ENCODE assay signal across 11 mouse cellular contexts in the genomic region with DNA sequence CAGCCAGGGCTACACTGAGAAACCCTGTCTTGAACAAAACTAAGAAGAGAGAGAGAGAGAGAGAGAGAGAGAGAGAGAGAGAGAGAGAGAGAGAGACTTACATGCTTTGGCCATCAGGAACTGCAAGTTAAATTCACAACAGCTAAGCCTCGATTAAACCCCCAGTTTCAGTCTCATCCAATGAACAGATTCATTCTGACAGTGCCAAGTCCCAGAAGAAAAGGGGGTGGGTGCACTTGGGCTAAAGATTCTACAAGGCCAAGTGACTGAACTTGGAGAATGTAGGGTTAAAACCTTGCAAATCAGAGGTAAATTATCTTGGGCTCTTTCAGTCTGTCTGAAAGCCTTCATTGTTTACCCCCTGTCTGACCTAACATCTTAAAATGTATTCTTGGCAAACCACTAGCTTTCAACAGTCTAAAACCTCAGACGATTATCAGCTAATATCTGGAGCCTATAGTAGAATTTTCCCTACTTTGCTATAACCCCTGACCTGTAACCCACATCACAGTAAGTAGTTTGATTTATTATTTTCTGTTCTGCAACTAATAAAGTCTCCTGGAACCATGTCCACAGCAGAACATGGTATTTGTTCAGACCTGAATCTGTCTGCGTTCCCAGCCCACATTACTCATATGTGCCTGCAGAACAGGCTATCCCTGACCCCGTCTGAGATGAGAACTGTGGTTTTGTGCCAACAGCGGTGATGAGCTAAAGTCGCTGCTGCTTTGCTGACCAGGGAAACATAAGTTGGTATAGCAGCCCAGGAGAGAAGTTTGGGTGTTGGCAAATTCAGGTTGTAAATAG. TPM values are rescaled to one million over a fixed set of nuclear protein-coding genes. Genes with fewer than 3 reads are reported as not detected.
DNase-seq lines count a peak whose midpoint lies in the region; ATAC-seq and TF ChIP-seq lines count a peak whose summit lies in the region.
"Had no signal": no experiment of that assay in that cellular context is flagged by ENCODE, and none has a peak within 500 bp of the region (broad histone marks: within the 10 kb centered on the region; RNA-seq: fewer than 3 reads in every experiment).

No protein-coding gene starts in this region.

- H3K4me2 ChIP-seq in heart, embryonic 11.5 days: no peak overlapping the region
- no peak overlapping the region for H3K4me2 ChIP-seq in neural tube, embryonic 13.5 days
- no peak overlapping the region for H3K4me2 ChIP-seq in neural tube, embryonic 15.5 days
- H3K4me2 ChIP-seq in forebrain, embryonic 15.5 days (replicated peaks): no peak overlapping the region
- peak overlapping the region; percentile 31 for H3K4me2 ChIP-seq in myocyte (ENCODE audit: low read depth)

- H3K36me3 ChIP-seq in heart, embryonic 11.5 days (ENCODE audit: control insufficient read depth, insufficient read depth, low read length): no peaks in the 10 kb centered on the region
- no peaks in the 10 kb centered on the region for H3K36me3 ChIP-seq in neural tube, embryonic 13.5 days
- no peaks in the 10 kb centered on the region for H3K36me3 ChIP-seq in neural tube, embryonic 15.5 days
- no peaks in the 10 kb centered on the region for H3K36me3 ChIP-seq in forebrain, embryonic 15.5 days
- H3K36me3 ChIP-seq in myocyte (ENCODE audit: control insufficient read depth, insufficient read depth): no peaks in the 10 kb centered on the region

- no peak overlapping the region for H3K4me3 ChIP-seq in heart, embryonic 11.5 days (ENCODE audit: low read depth, low read length)
- no peak overlapping the region for H3K4me3 ChIP-seq in neural tube, embryonic 13.5 days
- no peak overlapping the region for H3K4me3 ChIP-seq in neural tube, embryonic 15.5 days (replicated peaks)
- no peak overlapping the region for H3K4me3 ChIP-seq in forebrain, embryonic 15.5 days
- H3K4me3 ChIP-seq in myocyte: no peak overlapping the region
- H3K4me3 ChIP-seq: gastrocnemius, adult 2 months had no signal

- H3K79me2 ChIP-seq in myocyte (ENCODE audit: control insufficient read depth, insufficient read depth): no peaks in the 10 kb centered on the region

- DNase-seq in heart, postnatal 4 days: no peak
- no peak for DNase-seq in right cerebral cortex, adult 2 months (ENCODE audit: low spot score in 2 of 2)
- no peak for DNase-seq in frontal cortex, postnatal 14 days (ENCODE audit: low spot score in 2 of 2)
- DNase-seq: cerebellum, postnatal 14 days; gastrocnemius, adult 2 months; thymus, postnatal 25 days had no signal

- no peak for TF ChIP-seq POLR2A in myocyte (IDR thresholded peaks at IDR 0.05; ENCODE audit: insufficient read length, low read depth)

- H3K4me1 ChIP-seq in heart, embryonic 11.5 days (ENCODE audit: control insufficient read depth, insufficient read depth, low read length): no peaks in the 10 kb centered on the region
- peaks cover 20% of the 10 kb centered on the region for H3K4me1 ChIP-seq in neural tube, embryonic 13.5 days (replicated peaks)
- peaks cover 9% of the 10 kb centered on the region for H3K4me1 ChIP-seq in neural tube, embryonic 15.5 days
- H3K4me1 ChIP-seq in forebrain, embryonic 15.5 days: peaks cover 15% of the 10 kb centered on the region

- no peak for ATAC-seq in heart, embryonic 11.5 days (replicated peaks; ENCODE audit: insufficient number of reproducible peaks, low FRiP score, low TSS enrichment)
- ATAC-seq in neural tube, embryonic 13.5 days (ENCODE audit: low read depth): no peak
- no peak for ATAC-seq in neural tube, embryonic 15.5 days (ENCODE audit: low FRiP score)
- no peak for ATAC-seq in forebrain, embryonic 15.5 days (replicated peaks)

- 0 out of 2 replicates have a peak overlapping the region, but pooled peaks have one; percentile 29 for H3K27ac ChIP-seq in heart, embryonic 11.5 days (ENCODE audit: low read depth, low read length)
- H3K27ac ChIP-seq in neural tube, embryonic 13.5 days (replicated peaks): peak overlapping the region; percentile 4; the same call in 1 of the 2 replicates
- H3K27ac ChIP-seq in neural tube, embryonic 15.5 days (replicated peaks): no peak overlapping the region
- H3K27ac ChIP-seq in forebrain, embryonic 15.5 days (replicated peaks): peak overlapping the region; percentile 57
- H3K27ac ChIP-seq: gastrocnemius, adult 2 months had no signal

- no peak overlapping the region for H3ac ChIP-seq in myocyte (ENCODE audit: control insufficient read depth, insufficient read length)

- WGBS in heart, embryonic 11.5 days (ENCODE audit: insufficient replicate concordance): 54% methylated on average over 6 of the region's 6 CpGs
- 58% methylated on average over 6 of the region's 6 CpGs for WGBS in neural tube, embryonic 13.5 days
- 59% methylated on average over 6 of the region's 6 CpGs for WGBS in neural tube, embryonic 15.5 days
- WGBS in forebrain, embryonic 15.5 days: 27% methylated on average over 6 of the region's 6 CpGs

- H3K9me3 ChIP-seq in heart, embryonic 11.5 days (replicated peaks; ENCODE audit: control insufficient read depth, low read length): no peaks in the 10 kb centered on the region
- H3K9me3 ChIP-seq in neural tube, embryonic 13.5 days: no peaks in the 10 kb centered on the region
- no peaks in the 10 kb centered on the region for H3K9me3 ChIP-seq in neural tube, embryonic 15.5 days (replicated peaks)
- no peaks in the 10 kb centered on the region for H3K9me3 ChIP-seq in forebrain, embryonic 15.5 days

- no peaks in the 10 kb centered on the region for H3K27me3 ChIP-seq in heart, embryonic 11.5 days (ENCODE audit: control insufficient read depth, insufficient read depth, low read length)
- H3K27me3 ChIP-seq in neural tube, embryonic 13.5 days: 0 out of 2 replicates have a peak, but pooled peaks cover 2% of the 10 kb centered on the region
- no peaks in the 10 kb centered on the region for H3K27me3 ChIP-seq in neural tube, embryonic 15.5 days (replicated peaks)
- H3K27me3 ChIP-seq in forebrain, embryonic 15.5 days: no peaks in the 10 kb centered on the region
- no peaks in the 10 kb centered on the region for H3K27me3 ChIP-seq in myocyte (ENCODE audit: control insufficient read depth, insufficient read depth, insufficient read length)

- H3K9ac ChIP-seq in heart, embryonic 11.5 days (ENCODE audit: low read depth, low read length): no peak overlapping the region
- H3K9ac ChIP-seq in neural tube, embryonic 13.5 days: no peak overlapping the region
- H3K9ac ChIP-seq in neural tube, embryonic 15.5 days (replicated peaks): no peak overlapping the region
- H3K9ac ChIP-seq in forebrain, embryonic 15.5 days (replicated peaks): no peak overlapping the region

TF ChIP-seq in myocyte, 11 proteins besides CTCF, POLR2A, EP300 and RAD21 (continues in another document):
- TF ChIP-seq POLR2AphosphoS2 (IDR thresholded peaks at IDR 0.05; ENCODE audit: insufficient read length, low read depth) (no peak), SRF (IDR thresholded peaks at IDR 0.05; ENCODE audit: control insufficient read depth, insufficient read length, low read depth) (no peak), MYOG (IDR thresholded peaks at IDR 0.05; ENCODE audit: control insufficient read depth in 1 of 3, insufficient read depth in 1 of 3, insufficient read length in 2 of 3, low read depth in 2 of 3) (no peak), USF1 (IDR thresholded peaks at IDR 0.05; ENCODE audit: low read depth) (no peak), TCF12 (IDR thresholded peaks at IDR 0.05; ENCODE audit: insufficient read depth, poor library complexity, severe bottlenecking) (no peak), E2F4 (IDR thresholded peaks at IDR 0.05; ENCODE audit: insufficient read depth) (no peak)

RNA-seq across cellular contexts. Expression of a gene that starts 12.2 kb away (rescaled TPM):
- polyA plus RNA-seq in heart, embryonic 11.5 days (2014; fragmentation: Nextera tagmentation; extraction: Ambion mirVana): 2.4 and 3.4 TPM in 2 replicates
- total RNA-seq in heart, postnatal 4 days (2021): under 1 TPM in 1 of 2 experiments, not detected in 1; 0.21 TPM
- polyA plus RNA-seq in neural tube, embryonic 13.5 days (2015; fragmentation: Nextera tagmentation; extraction: Ambion mirVana): 2.1 and 2.9 TPM in 2 replicates
- 1.2 and 1.9 TPM in 2 replicates for polyA plus RNA-seq in neural tube, embryonic 15.5 days (2015; fragmentation: Nextera tagmentation; extraction: Ambion mirVana)
- 2.9 and 3.5 TPM in 2 replicates for polyA plus RNA-seq in forebrain, embryonic 15.5 days (2015; fragmentation: Nextera tagmentation; extraction: Ambion mirVana)
- polyA plus RNA-seq in myocyte (2012; fragmentation: generic; extraction: Trizol): 0.58 TPM

RNA-seq across cellular contexts. Expression of a gene that starts 20.9 kb away (rescaled TPM):
- 2,705 and 2,898 TPM in 2 replicates for polyA plus RNA-seq in heart, embryonic 11.5 days (2014; fragmentation: Nextera tagmentation; extraction: Ambion mirVana)
- 100 to 1,000 TPM; 422 to 490 TPM for total RNA-seq in heart, postnatal 4 days (2021)
- 1,679 and 1,725 TPM in 2 replicates for polyA plus RNA-seq in neural tube, embryonic 13.5 days (2015; fragmentation: Nextera tagmentation; extraction: Ambion mirVana)
- 1,840 and 1,880 TPM in 2 replicates for polyA plus RNA-seq in neural tube, embryonic 15.5 days (2015; fragmentation: Nextera tagmentation; extraction: Ambion mirVana)
- polyA plus RNA-seq in forebrain, embryonic 15.5 days (2015; fragmentation: Nextera tagmentation; extraction: Ambion mirVana): 1,708 and 1,857 TPM in 2 replicates
- 3,517 TPM for polyA plus RNA-seq in myocyte (2012; fragmentation: generic; extraction: Trizol)

RNA-seq across cellular contexts. Expression of a gene that starts 40.4 kb away (rescaled TPM):
- 131 and 139 TPM in 2 replicates for polyA plus RNA-seq in heart, embryonic 11.5 days (2014; fragmentation: Nextera tagmentation; extraction: Ambion mirVana)
- 10 to 100 TPM; 54.2 to 56.5 TPM for total RNA-seq in heart, postnatal 4 days (2021)
- 279 and 287 TPM in 2 replicates for polyA plus RNA-seq in neural tube, embryonic 13.5 days (2015; fragmentation: Nextera tagmentation; extraction: Ambion mirVana)
- 229 and 243 TPM in 2 replicates for polyA plus RNA-seq in neural tube, embryonic 15.5 days (2015; fragmentation: Nextera tagmentation; extraction: Ambion mirVana)
- 330 and 334 TPM in 2 replicates for polyA plus RNA-seq in forebrain, embryonic 15.5 days (2015; fragmentation: Nextera tagmentation; extraction: Ambion mirVana)
- polyA plus RNA-seq in myocyte (2012; fragmentation: generic; extraction: Trizol): 142 TPM

RNA-seq across cellular contexts. Expression of a gene that starts 43.8 kb away (rescaled TPM):
- 8.7 and 8.8 TPM in 2 replicates for polyA plus RNA-seq in heart, embryonic 11.5 days (2014; fragmentation: Nextera tagmentation; extraction: Ambion mirVana)
- total RNA-seq in heart, postnatal 4 days (2021): 1 to 10 TPM; 8.7 to 9.6 TPM
- 5.8 and 8.0 TPM in 2 replicates for polyA plus RNA-seq in neural tube, embryonic 13.5 days (2015; fragmentation: Nextera tagmentation; extraction: Ambion mirVana)
- polyA plus RNA-seq in neural tube, embryonic 15.5 days (2015; fragmentation: Nextera tagmentation; extraction: Ambion mirVana): 6.3 and 16.2 TPM in 2 replicates
- polyA plus RNA-seq in forebrain, embryonic 15.5 days (2015; fragmentation: Nextera tagmentation; extraction: Ambion mirVana): 3.9 and 5.1 TPM in 2 replicates
- polyA plus RNA-seq in myocyte (2012; fragmentation: generic; extraction: Trizol): 1.4 TPM

RNA-seq across cellular contexts. Expression of a gene that starts 52.0 kb away (rescaled TPM):
- 414 and 441 TPM in 2 replicates for polyA plus RNA-seq in heart, embryonic 11.5 days (2014; fragmentation: Nextera tagmentation; extraction: Ambion mirVana)
- total RNA-seq in heart, postnatal 4 days (2021): 100 to 1,000 TPM; 882 to 898 TPM
- polyA plus RNA-seq in neural tube, embryonic 13.5 days (2015; fragmentation: Nextera tagmentation; extraction: Ambion mirVana): 46.4 and 54.4 TPM in 2 replicates
- 166 and 190 TPM in 2 replicates for polyA plus RNA-seq in neural tube, embryonic 15.5 days (2015; fragmentation: Nextera tagmentation; extraction: Ambion mirVana)
- polyA plus RNA-seq in forebrain, embryonic 15.5 days (2015; fragmentation: Nextera tagmentation; extraction: Ambion mirVana): 24.8 and 24.9 TPM in 2 replicates
- polyA plus RNA-seq in myocyte (2012; fragmentation: generic; extraction: Trizol): 441 TPM
